Mouse (Mus musculus): ENCODE measurements around the gene Lsm11.
"Not testable (repeated sequence)": the region's sequence is repeated elsewhere in the genome, so short reads cannot be mapped to it uniquely, and the experiment has no call there.

Lsm11 gene

GRCm38 (mm10) chr11:45883270-45883931 lies 61.3 kb downstream of the Lsm11 start:
- ATAC-seq (ENCODE audit: low TSS enrichment) = no peak

GRCm38 (mm10) chr11:45881683-45882068 lies 63.1 kb downstream of the Lsm11 start:
- no peak for ATAC-seq (ENCODE audit: low TSS enrichment)

GRCm38 (mm10) chr11:45881026-45881682 lies 63.6 kb downstream of the Lsm11 start:
- peak; percentile 69 for ATAC-seq (ENCODE audit: low TSS enrichment)

GRCm38 (mm10) chr11:45879366-45879765 lies 65.4 kb downstream of the Lsm11 start:
- not testable (repeated sequence) for ATAC-seq (ENCODE audit: low TSS enrichment)

All from frontal cortex, adult (tissue).